Mouse (Mus musculus): ENCODE results near the gene Mab21l2. TPM values are rescaled to one million over a fixed set of nuclear protein-coding genes. Genes with fewer than 3 reads are reported as not detected.

The Mab21l2 gene
- polyA plus RNA-seq, 1 experiment: 0.92 TPM

GRCm38 (mm10) chr3:86546471-86547250, 1.8 kb downstream of the Mab21l2 start:
- no peak for TF ChIP-seq GATA1 (IDR thresholded peaks at IDR 0.05; ENCODE audit: low read length)

- no peak for TF ChIP-seq GATA1 (IDR thresholded peaks at IDR 0.05; ENCODE audit: low read length)
Observed at GRCm38 (mm10) chr3:86545945-86546344, 2.5 kb downstream of the Mab21l2 start.

- TF ChIP-seq GATA1 (IDR thresholded peaks at IDR 0.05; ENCODE audit: low read length): no peak
Observed at GRCm38 (mm10) chr3:86544785-86545184, 3.6 kb downstream of the Mab21l2 start.

- TF ChIP-seq GATA1 (IDR thresholded peaks at IDR 0.05; ENCODE audit: low read length): no peak
Observed at GRCm38 (mm10) chr3:86541863-86542397, 6.5 kb downstream of the Mab21l2 start.

GRCm38 (mm10) chr3:86541074-86541614, 7.3 kb downstream of the Mab21l2 start:
- no peak for TF ChIP-seq GATA1 (IDR thresholded peaks at IDR 0.05; ENCODE audit: low read length)

GRCm38 (mm10) chr3:86539555-86540168, 8.8 kb downstream of the Mab21l2 start:
- TF ChIP-seq GATA1 (IDR thresholded peaks at IDR 0.05; ENCODE audit: low read length): no peak

- no peak for TF ChIP-seq GATA1 (IDR thresholded peaks at IDR 0.05; ENCODE audit: low read length)
Observed at GRCm38 (mm10) chr3:86538645-86539554, 9.5 kb downstream of the Mab21l2 start.

- no peak for TF ChIP-seq GATA1 (IDR thresholded peaks at IDR 0.05; ENCODE audit: low read length)
Observed at GRCm38 (mm10) chr3:86536751-86537150, 11.7 kb downstream of the Mab21l2 start.

GRCm38 (mm10) chr3:86531531-86532269, 16.7 kb downstream of the Mab21l2 start:
- no peak for TF ChIP-seq GATA1 (IDR thresholded peaks at IDR 0.05; ENCODE audit: low read length)

GRCm38 (mm10) chr3:86522880-86523505, 25.4 kb downstream of the Mab21l2 start:
- TF ChIP-seq GATA1 (IDR thresholded peaks at IDR 0.05; ENCODE audit: low read length): no peak

GRCm38 (mm10) chr3:86518506-86519109, 29.8 kb downstream of the Mab21l2 start:
- no peak for TF ChIP-seq GATA1 (IDR thresholded peaks at IDR 0.05; ENCODE audit: low read length)

GRCm38 (mm10) chr3:86500586-86500985, 47.8 kb downstream of the Mab21l2 start:
- no peak for TF ChIP-seq GATA1 (IDR thresholded peaks at IDR 0.05; ENCODE audit: low read length)
